Mouse (Mus musculus) kidney, postnatal 0 days (tissue): Measurements from ENCODE around the gene Myof. TPM values are rescaled to one million over a fixed set of nuclear protein-coding genes. Genes with fewer than 3 reads are reported as not detected.

Source experiments
- ATAC-seq: fragments of 200-750 bp; cut with Nextera tagmentation; replicated peaks from 2 replicates; pipeline ENCODE4 v1.8.0; 2017; ENCODE audit warnings: low read depth, moderate number of reproducible peaks, moderate TSS enrichment, moderate library complexity; ENCODE audit not compliant: low FRiP score
- DNase-seq: peaks from one replicate; pipeline ENCODE4 v3.0.0-alpha.2; 2016; ENCODE audit warnings: low spot score
- H3K27ac ChIP-seq: fragments of 300-500 bp; sonication (generic); 2 replicates; pipeline ENCODE4 v1.5.1; 2014; ENCODE audit warnings: mild to moderate bottlenecking
- H3K27me3 ChIP-seq: fragments of 300-500 bp; sonication (generic); 2 replicates; pipeline ENCODE4 v1.6.1; 2014; ENCODE audit warnings: low read length, mixed read lengths; ENCODE audit not compliant: insufficient read depth
- H3K36me3 ChIP-seq: fragments of 300-500 bp; sonication (generic); 2 replicates; pipeline ENCODE4 v1.6.1; 2014; ENCODE audit warnings: low read length, mixed read lengths; ENCODE audit not compliant: insufficient read depth
- H3K4me1 ChIP-seq: fragments of 300-500 bp; sonication (generic); replicated peaks from 2 replicates; pipeline ENCODE4 v1.6.1; 2014; ENCODE audit warnings: antibody characterized with exemption, low read length, mixed read lengths; ENCODE audit not compliant: insufficient read depth
- H3K4me2 ChIP-seq: fragments of 300-500 bp; sonication (generic); 2 replicates; pipeline ENCODE4 v1.6.1; 2014; ENCODE audit warnings: mild to moderate bottlenecking, low read length, moderate library complexity, mixed read lengths
- H3K4me3 ChIP-seq: fragments of 300-500 bp; sonication (generic); replicated peaks from 2 replicates; pipeline ENCODE4 v1.5.1; 2014; ENCODE audit warnings: low read depth, low read length
- H3K9ac ChIP-seq: fragments of 300-500 bp; sonication (generic); 2 replicates; pipeline ENCODE4 v1.6.1; 2014; ENCODE audit warnings: low read depth, low read length
- H3K9me3 ChIP-seq: fragments of 300-500 bp; sonication (generic); replicated peaks from 2 replicates; pipeline ENCODE4 v1.6.1; 2016; ENCODE audit warnings: low read length, inconsistent platforms, mixed read lengths
- CTCF ChIP-seq: IDR thresholded peaks from 2 replicates; pipeline ENCODE4 v1.5.1; 2016; ENCODE audit warnings: antibody characterized with exemption, low read depth, mild to moderate bottlenecking, moderate library complexity
- WGBS: fragments of 180-500 bp; shearing (Covaris S2); extraction: QIAGEN DNeasy Blood & Tissue Kit; methylation state at CpG from one replicate; pipeline ENCODE4 v1.1.7; 2014; 5-methylcytosine and 5-hydroxymethylcytosine counted together
- polyA plus RNA-seq: library from polyadenylated mRNA; unstranded; fragments of >200 nt; fragmentation: Nextera tagmentation; extraction: Ambion mirVana; gene quantifications from 2 replicates; pipeline ENCODE4 v1.2.1, GENCODE M21; 2015

Gene Myof
- polyA plus RNA-seq, 1 experiment from 2014 or later = 28.0 TPM

DNA sequence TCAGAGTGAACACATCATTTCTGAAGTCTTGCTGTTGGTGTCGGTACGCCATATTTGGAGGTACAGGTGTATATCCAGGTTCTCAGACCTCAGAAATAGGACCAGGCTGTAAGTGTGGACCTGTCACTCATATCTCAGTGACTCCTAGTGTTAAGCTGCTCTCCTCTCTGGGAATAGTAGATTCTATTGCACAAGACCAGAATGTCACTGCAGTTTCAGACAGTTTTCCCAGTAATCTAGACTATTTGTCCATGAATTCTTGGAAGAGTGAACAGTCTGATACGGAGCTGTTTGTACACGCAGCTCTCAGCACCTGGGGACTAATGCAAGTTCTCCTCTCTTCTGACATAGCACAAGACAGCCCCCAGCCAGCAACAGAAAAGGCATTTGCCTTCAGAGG is 42.4 kb downstream of the Myof start:
- whole genome bisulfite sequencing = 96% methylated on average over 4 of the region's 4 CpGs
- H3K36me3 ChIP-seq = no peaks in the 10 kb centered on the region
- no peak for ATAC-seq
- TF ChIP-seq CTCF = no peak
- H3K9me3 ChIP-seq = no peaks in the 10 kb centered on the region
- DNase-seq = no peak
- H3K4me1 ChIP-seq = peaks cover 8% of the 10 kb centered on the region; the same call in 1 of the 2 replicates
- no peak overlapping the region for H3K9ac ChIP-seq
- H3K27me3 ChIP-seq = no peaks in the 10 kb centered on the region
- H3K4me2 ChIP-seq = no peak overlapping the region
- no peak overlapping the region for H3K4me3 ChIP-seq
- no peak overlapping the region for H3K27ac ChIP-seq

DNA sequence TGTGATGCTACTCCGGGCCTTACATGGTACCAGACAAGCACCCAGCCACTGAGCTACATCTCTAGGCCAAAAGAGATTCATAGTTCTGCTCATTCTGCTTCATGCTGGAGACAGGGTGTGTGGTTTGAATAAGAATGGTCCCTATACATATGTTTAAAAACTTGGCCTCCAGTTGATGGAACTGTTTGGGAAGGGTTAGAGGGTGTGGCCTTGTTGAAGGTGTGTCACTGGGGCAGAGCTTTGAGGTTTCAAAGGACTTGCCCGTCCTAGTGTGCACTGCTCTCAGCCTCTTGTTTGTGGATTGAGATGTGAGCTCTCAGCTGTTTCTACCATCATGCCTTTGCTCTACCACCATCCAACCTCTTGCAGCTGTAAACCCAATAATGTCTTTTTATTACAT is 43.4 kb downstream of the Myof start:
- WGBS = 82% methylated on average over 2 of the region's 2 CpGs
- ATAC-seq = no peak

DNA sequence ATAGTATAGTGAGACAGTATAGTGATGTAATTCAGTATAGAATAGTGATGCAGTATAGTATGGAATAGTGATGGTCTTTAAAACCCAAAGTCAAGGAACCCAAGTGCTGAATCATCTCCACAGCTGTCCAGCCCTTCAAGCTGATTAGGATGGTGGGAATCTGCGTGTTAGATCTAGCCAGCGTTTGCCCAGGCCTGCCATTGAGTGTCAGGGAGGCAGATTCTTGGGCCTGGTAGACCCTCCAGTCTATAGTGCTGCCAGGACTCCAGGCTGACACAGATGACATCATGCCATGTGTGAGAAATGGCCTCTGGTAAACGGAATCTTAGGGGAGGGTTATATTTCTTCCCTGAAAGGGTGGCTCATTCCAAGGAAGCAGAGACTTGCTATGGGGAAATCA is 49.1 kb downstream of the Myof start:
- Histone ChIP-seq H3K4me2 (no peak overlapping the region), H3K27ac (no peak overlapping the region), H3K9ac (no peak overlapping the region), H3K9me3 (no peaks in the 10 kb centered on the region), H3K4me3 (no peak overlapping the region), H3K36me3 (0 out of 2 replicates have a peak, but pooled peaks cover 4% of the 10 kb centered on the region), H3K27me3 (no peaks in the 10 kb centered on the region), H3K4me1 (no peaks in the 10 kb centered on the region)
- ATAC-seq (no peak), DNase-seq (no peak)
- TF ChIP-seq CTCF = no peak
- 82% methylated on average over 3 of the region's 3 CpGs for WGBS

More for the DNA sequence above, 43.4 kb downstream of the Myof start:
- no peak for DNase-seq
- H3K9ac ChIP-seq = no peak overlapping the region
- no peaks in the 10 kb centered on the region for H3K27me3 ChIP-seq
- no peak overlapping the region for H3K4me2 ChIP-seq
- no peak overlapping the region for H3K4me3 ChIP-seq
- no peak for TF ChIP-seq CTCF
- no peaks in the 10 kb centered on the region for H3K36me3 ChIP-seq
- no peak overlapping the region for H3K27ac ChIP-seq
- no peaks in the 10 kb centered on the region for H3K9me3 ChIP-seq
- H3K4me1 ChIP-seq = peaks cover 8% of the 10 kb centered on the region; the same call in 1 of the 2 replicates

DNA sequence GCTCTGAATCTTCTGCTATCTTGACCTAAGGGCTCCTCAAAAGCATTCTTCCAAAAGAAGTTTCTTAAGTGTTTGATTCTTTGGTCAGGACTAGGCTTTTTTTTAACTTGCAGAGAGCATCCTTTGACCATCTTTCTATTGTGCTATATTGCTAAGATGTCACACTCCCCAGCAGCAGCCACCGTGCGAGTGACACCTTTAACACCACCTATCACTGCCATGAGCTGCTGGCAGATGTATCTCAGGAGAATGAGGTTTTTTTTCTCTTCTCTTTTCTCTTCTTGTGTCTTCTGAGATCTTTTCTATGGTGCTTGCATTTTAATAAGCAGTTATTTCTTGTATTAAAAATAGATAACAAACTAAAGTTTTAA is 51.2 kb downstream of the Myof start:
- no peak overlapping the region for H3K4me2 ChIP-seq
- H3K27ac ChIP-seq = no peak overlapping the region
- H3K9ac ChIP-seq = no peak overlapping the region
- DNase-seq (no peak), ATAC-seq (no peak)
- H3K9me3 ChIP-seq = no peaks in the 10 kb centered on the region
- H3K4me1 ChIP-seq = no peaks in the 10 kb centered on the region
- H3K36me3 ChIP-seq = 0 out of 2 replicates have a peak, but pooled peaks cover 4% of the 10 kb centered on the region
- no peak for TF ChIP-seq CTCF
- WGBS = 70% methylated on average over 2 of the region's 2 CpGs
- no peaks in the 10 kb centered on the region for H3K27me3 ChIP-seq
- H3K4me3 ChIP-seq = no peak overlapping the region

DNA sequence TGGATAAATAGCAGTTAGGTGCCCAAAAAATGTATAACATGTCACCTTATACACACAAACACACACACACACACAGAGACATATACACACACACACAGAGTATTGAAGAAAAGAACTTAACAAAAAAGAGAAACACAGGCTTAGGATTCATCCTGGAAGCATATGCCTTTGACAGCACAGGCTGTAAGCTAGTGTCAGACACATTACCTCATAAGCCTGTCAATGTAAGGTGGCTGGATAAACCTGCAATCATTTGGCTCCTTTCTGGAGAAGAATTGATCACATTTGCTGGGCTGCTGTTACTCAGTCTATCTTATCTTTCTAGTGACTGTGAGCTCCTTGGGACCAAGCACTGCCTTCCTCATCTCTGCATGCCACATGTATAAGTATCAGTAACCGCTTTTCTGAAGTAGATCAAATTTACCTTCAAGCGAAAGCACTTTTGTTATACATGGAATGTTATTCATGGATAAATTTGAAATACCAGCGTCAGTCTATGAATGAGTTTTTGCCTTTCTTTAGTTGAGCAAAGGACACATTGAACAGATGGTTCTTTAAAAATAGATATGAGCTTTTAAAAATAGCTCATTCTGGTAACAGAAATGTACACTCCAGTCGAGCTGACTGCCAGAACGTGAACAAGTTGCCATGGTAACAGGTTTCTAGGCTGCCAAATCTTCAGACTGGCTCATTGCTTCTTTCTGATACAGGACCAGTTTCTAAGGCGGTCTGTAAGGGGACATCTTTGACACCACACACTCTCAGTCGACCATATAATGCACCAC is 51.8 kb downstream of the Myof start:
- no peaks in the 10 kb centered on the region for H3K27me3 ChIP-seq
- no peak overlapping the region for H3K4me2 ChIP-seq
- no peak for DNase-seq
- TF ChIP-seq CTCF = no peak
- H3K9ac ChIP-seq = no peak overlapping the region
- 55% methylated on average over 7 of the region's 7 CpGs for WGBS
- no peak overlapping the region for H3K27ac ChIP-seq
- H3K4me1 ChIP-seq = no peaks in the 10 kb centered on the region
- ATAC-seq = no peak
- 0 out of 2 replicates have a peak, but pooled peaks cover 4% of the 10 kb centered on the region for H3K36me3 ChIP-seq
- H3K9me3 ChIP-seq = no peaks in the 10 kb centered on the region
- no peak overlapping the region for H3K4me3 ChIP-seq

DNA sequence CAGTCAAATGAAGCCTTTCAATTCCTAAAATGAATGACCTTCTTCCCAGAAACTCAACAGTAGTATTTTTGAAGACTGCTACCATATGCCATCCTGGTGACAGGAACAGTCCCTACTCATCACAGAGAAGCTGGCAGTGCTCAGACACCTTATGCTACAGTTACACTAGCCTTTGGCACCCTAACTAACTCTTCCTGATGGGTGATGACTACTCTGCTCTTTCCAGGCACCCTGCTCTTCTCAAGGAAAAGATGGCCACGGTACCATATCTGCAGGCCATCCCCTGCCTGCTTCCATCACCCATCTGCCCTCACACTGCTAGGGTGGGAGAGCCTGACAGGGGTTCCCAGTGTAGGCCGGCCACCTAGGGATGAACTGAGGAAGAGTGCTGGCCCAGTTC is 53.4 kb downstream of the Myof start:
- 81% methylated on average over 2 of the region's 2 CpGs for WGBS
- Histone ChIP-seq H3K27ac (no peak overlapping the region), H3K9ac (no peak overlapping the region), H3K4me1 (no peaks in the 10 kb centered on the region), H3K9me3 (no peaks in the 10 kb centered on the region), H3K27me3 (no peaks in the 10 kb centered on the region), H3K36me3 (0 out of 2 replicates have a peak, but pooled peaks cover 10% of the 10 kb centered on the region), H3K4me3 (no peak overlapping the region), H3K4me2 (no peak overlapping the region)
- no peak for TF ChIP-seq CTCF
- ATAC-seq (no peak), DNase-seq (no peak)
